Comparison of ENCODE assay signal across 28 mouse cellular contexts in the genomic region with DNA sequence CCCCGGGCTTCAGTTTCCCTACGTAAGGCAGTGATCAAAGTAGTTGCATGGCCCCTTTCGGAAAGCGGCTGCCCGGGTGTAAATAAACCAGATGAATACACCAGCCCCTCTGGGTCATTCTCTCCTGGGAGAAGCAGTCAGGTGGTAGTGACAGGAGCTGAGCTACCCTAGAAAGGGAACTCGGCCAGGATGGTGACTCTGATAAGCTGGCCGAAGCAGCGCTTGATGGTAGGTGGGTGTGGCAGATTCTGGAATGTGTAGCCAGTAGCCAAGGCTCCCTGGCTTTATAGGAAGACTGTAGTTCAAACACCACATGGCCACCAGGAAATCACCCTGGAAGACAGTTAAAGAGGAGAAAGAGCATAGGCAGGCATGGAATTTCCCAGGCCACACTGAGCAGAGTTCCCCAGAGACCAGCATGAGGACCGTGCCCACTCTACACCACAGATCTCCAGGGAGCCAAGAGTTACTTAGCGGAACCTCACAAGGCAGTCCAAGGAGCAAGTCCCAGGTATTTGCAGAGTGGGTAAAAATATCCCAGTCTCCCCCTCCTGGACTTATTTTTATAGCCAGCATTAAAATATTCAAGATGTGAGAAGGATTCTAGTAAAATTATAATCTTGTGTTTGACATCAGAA.
DNase-seq lines count a peak whose midpoint lies in the region; ATAC-seq and TF ChIP-seq lines count a peak whose summit lies in the region.
"Had no signal": no experiment of that assay in that cellular context is flagged by ENCODE, and none has a peak within 500 bp of the region (broad histone marks: within the 10 kb centered on the region; RNA-seq: fewer than 3 reads in every experiment).

No protein-coding gene starts in this region.

- no peak for ATAC-seq in forebrain, embryonic 11.5 days (replicated peaks; ENCODE audit: low FRiP score)
- ATAC-seq in forebrain, embryonic 13.5 days: no peak
- 0 out of 2 replicates have a peak, but pooled peaks have one; percentile 10 for ATAC-seq in lung, embryonic 16.5 days (ENCODE audit: low read depth)
- ATAC-seq in limb, embryonic 11.5 days (ENCODE audit: insufficient number of reproducible peaks, low FRiP score, low TSS enrichment, low read depth): no peak
- ATAC-seq: forebrain, embryonic 14.5 days; hindbrain, embryonic 16.5 days; liver, embryonic 12.5 days; midbrain, embryonic 15.5 days had no signal

- no peaks in the 10 kb centered on the region for H3K9me3 ChIP-seq in forebrain, embryonic 11.5 days (ENCODE audit: control insufficient read depth, low read length)
- no peaks in the 10 kb centered on the region for H3K9me3 ChIP-seq in forebrain, embryonic 13.5 days (replicated peaks)
- H3K9me3 ChIP-seq in lung, embryonic 16.5 days (ENCODE audit: control insufficient read depth, low read length): no peaks in the 10 kb centered on the region
- H3K9me3 ChIP-seq in limb, embryonic 11.5 days (ENCODE audit: control insufficient read depth, low read length): no peaks in the 10 kb centered on the region
- H3K9me3 ChIP-seq: embryonic facial prominence, embryonic 13.5 days; G1E; limb, embryonic 12.5 days; liver, embryonic 12.5 days; midbrain, embryonic 15.5 days; neural tube, embryonic 13.5 days had no signal

- no peak overlapping the region for H3K9ac ChIP-seq in forebrain, embryonic 11.5 days (ENCODE audit: low read length)
- H3K9ac ChIP-seq in forebrain, embryonic 13.5 days: no peak overlapping the region
- no peak overlapping the region for H3K9ac ChIP-seq in lung, embryonic 16.5 days (ENCODE audit: low read length)
- no peak overlapping the region for H3K9ac ChIP-seq in limb, embryonic 11.5 days (ENCODE audit: low read length)
- H3K9ac ChIP-seq: embryonic facial prominence, embryonic 13.5 days; limb, embryonic 12.5 days; liver, embryonic 12.5 days; midbrain, embryonic 15.5 days; neural tube, embryonic 13.5 days had no signal

- TF ChIP-seq POLR2A in lung, adult 2 months (IDR thresholded peaks at IDR 0.05; ENCODE audit: borderline replicate concordance, extremely low read depth, low read depth, low read length): no peak

- H3K4me2 ChIP-seq in forebrain, embryonic 11.5 days (ENCODE audit: low read depth, low read length, severe bottlenecking): no peak overlapping the region
- H3K4me2 ChIP-seq in forebrain, embryonic 13.5 days: no peak overlapping the region
- H3K4me2 ChIP-seq in lung, embryonic 16.5 days (ENCODE audit: low read depth, low read length): no peak overlapping the region
- no peak overlapping the region for H3K4me2 ChIP-seq in limb, embryonic 11.5 days (ENCODE audit: low read depth, severe bottlenecking)
- H3K4me2 ChIP-seq: embryonic facial prominence, embryonic 13.5 days; limb, embryonic 12.5 days; liver, embryonic 12.5 days; midbrain, embryonic 15.5 days; neural tube, embryonic 13.5 days had no signal

- no peak overlapping the region for H3K27ac ChIP-seq in forebrain, embryonic 11.5 days (ENCODE audit: low read depth, low read length)
- no peak overlapping the region for H3K27ac ChIP-seq in forebrain, embryonic 13.5 days
- H3K27ac ChIP-seq in lung, embryonic 16.5 days (ENCODE audit: low read length): no peak overlapping the region
- 0 out of 2 replicates have a peak overlapping the region, but pooled peaks have one; percentile 3 for H3K27ac ChIP-seq in limb, embryonic 11.5 days (replicated peaks; ENCODE audit: low read depth, low read length)
- H3K27ac ChIP-seq: embryonic facial prominence, embryonic 13.5 days; kidney, postnatal 0 days; limb, embryonic 12.5 days; liver, embryonic 12.5 days; midbrain, embryonic 15.5 days; neural tube, embryonic 13.5 days had no signal

- H3K36me3 ChIP-seq in forebrain, embryonic 11.5 days (ENCODE audit: control insufficient read depth, insufficient read depth, low read length): no peaks in the 10 kb centered on the region
- H3K36me3 ChIP-seq in forebrain, embryonic 13.5 days (ENCODE audit: poor library complexity, severe bottlenecking): peaks cover 25% of the 10 kb centered on the region
- H3K36me3 ChIP-seq in lung, embryonic 16.5 days (ENCODE audit: control insufficient read depth, insufficient read depth, low read length): 0 out of 2 replicates have a peak, but pooled peaks cover 4% of the 10 kb centered on the region
- peaks cover 3% of the 10 kb centered on the region for H3K36me3 ChIP-seq in limb, embryonic 11.5 days (ENCODE audit: control insufficient read depth, insufficient read depth, low read length)

- 82% methylated on average over 10 of the region's 10 CpGs for WGBS in forebrain, embryonic 11.5 days
- 91% methylated on average over 10 of the region's 10 CpGs for WGBS in forebrain, embryonic 13.5 days
- WGBS in lung, embryonic 16.5 days: 48% methylated on average over 10 of the region's 10 CpGs
- WGBS in lung, adult 2 months: 55% methylated on average over 10 of the region's 10 CpGs
- WGBS in limb, embryonic 11.5 days: 36% methylated on average over 10 of the region's 10 CpGs

- no peak for TF ChIP-seq CTCF in lung, adult 2 months (IDR thresholded peaks at IDR 0.05; ENCODE audit: insufficient read depth, low read length)

- H3K4me3 ChIP-seq in forebrain, embryonic 11.5 days (ENCODE audit: low read depth, low read length): no peak overlapping the region
- H3K4me3 ChIP-seq in forebrain, embryonic 13.5 days: no peak overlapping the region
- no peak overlapping the region for H3K4me3 ChIP-seq in lung, embryonic 16.5 days (ENCODE audit: low read length)
- no peak overlapping the region for H3K4me3 ChIP-seq in lung, adult 2 months (replicated peaks; ENCODE audit: extremely low read depth, low read depth, low read length)
- H3K4me3 ChIP-seq in limb, embryonic 11.5 days (ENCODE audit: low read depth, low read length): no peak overlapping the region
- H3K4me3 ChIP-seq: embryonic facial prominence, embryonic 13.5 days; erythroblast, embryonic 14.5 days; limb, embryonic 12.5 days; liver, embryonic 12.5 days; midbrain, embryonic 15.5 days; myocyte; neural tube, embryonic 13.5 days had no signal

- no peaks in the 10 kb centered on the region for H3K4me1 ChIP-seq in forebrain, embryonic 11.5 days (replicated peaks; ENCODE audit: control insufficient read depth, insufficient read depth, low read length)
- no peaks in the 10 kb centered on the region for H3K4me1 ChIP-seq in forebrain, embryonic 13.5 days
- H3K4me1 ChIP-seq in lung, embryonic 16.5 days (replicated peaks; ENCODE audit: control insufficient read depth, insufficient read depth, low read length): peaks cover 4% of the 10 kb centered on the region; the same call in 1 of the 2 replicates
- no peaks in the 10 kb centered on the region for H3K4me1 ChIP-seq in lung, adult 2 months (ENCODE audit: control insufficient read depth, insufficient read depth, low read length)
- H3K4me1 ChIP-seq in limb, embryonic 11.5 days (ENCODE audit: control insufficient read depth, insufficient read depth, low read length): peaks cover 6% of the 10 kb centered on the region; the same call in 1 of the 2 replicates
- H3K4me1 ChIP-seq: liver, embryonic 12.5 days; midbrain, embryonic 15.5 days had no signal

- H3K27me3 ChIP-seq in forebrain, embryonic 11.5 days (ENCODE audit: control insufficient read depth, insufficient read depth, low read length): no peaks in the 10 kb centered on the region
- H3K27me3 ChIP-seq in forebrain, embryonic 13.5 days: no peaks in the 10 kb centered on the region
- H3K27me3 ChIP-seq in lung, embryonic 16.5 days (ENCODE audit: control insufficient read depth, insufficient read depth, low read depth, low read length): no peaks in the 10 kb centered on the region
- no peaks in the 10 kb centered on the region for H3K27me3 ChIP-seq in limb, embryonic 11.5 days (ENCODE audit: control insufficient read depth, insufficient read depth, low read length)
- H3K27me3 ChIP-seq: embryonic facial prominence, embryonic 13.5 days; limb, embryonic 12.5 days; liver, embryonic 12.5 days; midbrain, embryonic 15.5 days; neural tube, embryonic 13.5 days had no signal

- DNase-seq in forebrain, embryonic 11.5 days (ENCODE audit: low spot score): peak; percentile 38
- DNase-seq in lung, adult 2 months: no peak
- DNase-seq in MN1 (ENCODE audit: low spot score): peak; percentile 57
- DNase-seq in limb, embryonic 11.5 days (ENCODE audit: low spot score): no peak
- DNase-seq in layer of hippocampus, adult 18-20 months (ENCODE audit: low spot score in 2 of 2): no peak
- DNase-seq in cerebellum, postnatal 4 days (ENCODE audit: low spot score in 2 of 2): no peak
- DNase-seq: adrenal gland, postnatal 10 days; cerebellum, adult 2 months; cerebellum, postnatal 25 days; embryo, embryonic 11 days; gastrocnemius, postnatal 10 days; kidney, adult 18-20 months; lung, adult 18-20 months; retina, postnatal 1 day; thymus, adult 18-20 months had no signal

Comparison
In these comparisons a context has a peak if more than half of its experiments do, and no peak if none do; other contexts are left out.
1. DNase-seq: peak in forebrain, embryonic 11.5 days (single experiment) and MN1 (single experiment); none in lung, adult 2 months (single experiment), limb, embryonic 11.5 days (single experiment), layer of hippocampus, adult 18-20 months (0 of 2) and cerebellum, postnatal 4 days (0 of 2).